Mouse (Mus musculus) heart, adult 2 months (tissue): ENCODE data around the gene Car9.

Source experiments
- CTCF ChIP-seq: fragments of 200-600 bp; IDR thresholded peaks from 2 replicates; pipeline ENCODE4 v1.8.1; 2022; ENCODE audit warnings: antibody characterized with exemption, mild to moderate bottlenecking, moderate library complexity
- EP300 ChIP-seq: fragments of 200-500 bp; IDR thresholded peaks from 2 replicates; pipeline ENCODE4 v1.6.1; 2011; ENCODE audit warnings: low read depth, low read length, control low read depth; ENCODE audit not compliant: insufficient read depth

- peak; percentile 50 for TF ChIP-seq CTCF
- no peak for TF ChIP-seq EP300
Observed at GRCm38 (mm10) chr4:43498983-43499382, 7.8 kb upstream of the Car9 start.
